Mouse (Mus musculus) heart, postnatal 25 days (tissue): ENCODE measurements around the gene Jsrp1. TPM values are rescaled to one million over a fixed set of nuclear protein-coding genes. Genes with fewer than 3 reads are reported as not detected.
"Not testable (repeated sequence)": the region's sequence is repeated elsewhere in the genome, so short reads cannot be mapped to it uniquely, and the experiment has no call there.

Source experiments
- DNase-seq: peaks from one replicate; pipeline ENCODE4 v3.0.0; 2022; ENCODE audit warnings: low spot score
- intact Hi-C: fragments of 180-260 bp; cut with DNase I; formaldehyde crosslinking; loops from one replicate; pipeline ENCODE4 v1.15.1; 2025
- total RNA-seq, 2 experiments: library from RNA; stranded (reverse); gene quantifications; 2 replicates each; pipeline ENCODE4 v1.2.3; 2021

The Jsrp1 gene
- total RNA-seq, 2 experiments from 2014 or later: 0.48 to 0.81 TPM

DNA sequence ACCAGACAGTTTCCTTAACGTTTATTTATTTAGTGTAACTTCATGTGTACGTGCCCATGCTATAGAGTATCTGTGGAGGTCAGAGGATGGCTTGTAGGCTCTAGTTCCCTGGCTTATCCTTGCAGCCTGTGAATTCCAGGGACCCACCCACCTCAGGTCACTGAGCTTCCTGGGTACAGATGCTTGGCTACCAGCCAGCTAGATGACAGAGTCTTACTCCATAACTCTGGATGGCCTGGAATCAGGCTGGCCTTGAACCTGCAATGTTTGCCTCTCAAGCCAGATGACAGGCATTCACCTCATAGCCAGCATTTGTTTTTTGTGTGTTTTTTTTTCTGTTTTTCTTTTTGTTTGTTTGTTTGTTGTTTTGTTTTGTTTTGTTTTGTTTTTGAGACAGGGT lies 3.9 kb upstream of the Jsrp1 start:
- intact Hi-C loops: loop anchor here (5.0 kb wide), 1 partner anchor 180 kb away; no protein-coding TSS in a partner anchor
- DNase-seq: no peak

DNA sequence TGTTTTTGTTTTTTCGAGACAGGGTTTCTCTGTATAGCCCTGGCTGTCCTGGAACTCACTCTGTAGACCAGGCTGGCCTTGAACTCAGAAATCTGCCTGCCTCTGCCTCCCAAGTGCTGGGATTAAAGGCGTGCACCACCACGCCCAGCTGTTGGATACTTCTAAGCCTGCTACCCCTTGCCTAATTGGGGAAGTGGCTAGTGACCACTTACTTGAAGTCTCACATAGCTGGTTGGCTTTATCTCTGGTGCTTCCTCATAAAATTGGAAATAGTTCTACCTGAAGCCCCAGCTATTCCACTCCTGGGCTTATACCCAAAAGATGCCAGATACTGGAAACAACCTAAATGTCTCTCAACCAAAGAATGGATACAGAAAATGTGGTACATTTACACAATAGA lies 3.0 kb upstream of the Jsrp1 start:
- intact Hi-C loops: loop anchor here (5.0 kb wide), 1 partner anchor 181 kb away; no protein-coding TSS in a partner anchor
- not testable (repeated sequence) for DNase-seq

DNA sequence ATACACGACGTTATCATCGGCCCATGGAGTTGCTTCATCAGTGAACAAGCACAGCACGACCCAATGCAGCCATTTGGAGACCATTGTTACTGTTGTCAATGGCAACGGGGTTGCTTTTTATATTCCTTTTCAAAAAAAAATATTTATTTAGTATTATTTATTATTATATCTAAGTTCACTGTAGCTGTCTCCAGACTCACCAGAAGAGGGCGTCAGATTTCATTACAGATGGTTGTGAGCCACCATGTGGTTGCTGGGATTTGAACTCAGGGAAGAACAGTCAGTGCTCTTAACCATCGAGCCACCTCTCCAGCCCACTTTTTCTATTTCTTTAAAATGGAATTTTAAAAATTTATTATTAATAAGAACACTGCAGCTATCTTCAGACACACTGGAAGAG lies 1.5 kb upstream of the Jsrp1 start:
- DNase-seq: no peak

GRCm38 (mm10) chr10:80812391-80813041 lies 782 bp downstream of the Jsrp1 start:
- no peak for DNase-seq
- intact Hi-C loops: no loop called here

More for the DNA sequence above, 1.5 kb upstream of the Jsrp1 start:
- intact Hi-C loops: loop anchor here (5.0 kb wide), 1 partner anchor 183 kb away; no protein-coding TSS in a partner anchor

DNA sequence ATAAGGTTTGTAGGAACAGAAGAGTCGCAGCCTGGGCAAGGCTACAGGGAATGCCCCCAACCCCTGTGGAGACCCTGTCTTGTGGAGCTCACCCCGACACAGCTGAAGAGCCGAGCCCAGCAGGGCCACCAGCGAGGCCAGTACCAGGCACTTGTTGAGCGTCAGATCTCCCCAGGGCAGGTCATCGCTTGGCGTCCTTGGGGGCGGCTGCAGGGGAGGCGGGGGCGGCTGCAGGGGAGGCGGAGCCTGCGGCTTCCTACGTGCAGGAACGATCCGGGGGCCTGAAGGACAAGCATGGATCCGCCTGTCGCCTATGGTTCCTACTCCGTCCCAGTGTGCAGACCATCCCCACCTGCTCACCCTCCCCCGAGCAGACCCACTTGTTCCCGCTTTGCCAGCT lies 3.2 kb downstream of the Jsrp1 start:
- intact Hi-C loops: no loop called here
- DNase-seq: no peak

DNA sequence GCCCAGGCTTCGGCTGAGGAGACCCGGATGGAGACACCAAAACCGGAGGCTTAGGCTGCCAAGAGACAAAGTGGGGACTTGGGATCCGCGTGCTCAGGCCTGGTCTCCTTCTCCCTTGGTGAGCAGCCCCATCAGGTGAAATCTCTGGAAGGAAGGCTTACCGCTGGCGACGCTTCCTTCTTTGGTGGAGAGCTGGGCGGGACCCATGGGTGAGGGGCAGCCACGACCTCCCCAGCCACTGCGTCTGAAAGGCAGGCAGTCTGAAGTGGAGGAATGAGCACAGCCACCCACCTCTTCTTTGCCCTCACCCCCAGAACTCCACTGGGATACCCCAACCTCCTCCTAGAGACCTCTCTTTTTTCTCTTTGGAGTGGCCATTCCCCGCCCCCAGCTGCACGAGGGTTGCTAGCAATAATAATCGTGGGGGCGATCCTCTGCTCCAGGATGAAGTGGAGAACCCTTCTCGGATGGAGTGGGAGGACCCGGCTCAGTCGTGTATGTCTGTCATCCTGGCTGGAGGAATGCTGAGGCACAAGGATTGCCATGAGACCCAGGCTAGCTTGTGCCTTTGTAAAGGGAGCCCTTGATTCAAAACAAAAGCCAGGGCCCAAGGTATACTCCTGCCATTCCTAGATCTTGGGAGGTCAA lies 4.2 kb downstream of the Jsrp1 start:
- intact Hi-C loops: loop anchor here (5.0 kb wide), 1 partner anchor 62 kb away; no protein-coding TSS in a partner anchor

DNA sequence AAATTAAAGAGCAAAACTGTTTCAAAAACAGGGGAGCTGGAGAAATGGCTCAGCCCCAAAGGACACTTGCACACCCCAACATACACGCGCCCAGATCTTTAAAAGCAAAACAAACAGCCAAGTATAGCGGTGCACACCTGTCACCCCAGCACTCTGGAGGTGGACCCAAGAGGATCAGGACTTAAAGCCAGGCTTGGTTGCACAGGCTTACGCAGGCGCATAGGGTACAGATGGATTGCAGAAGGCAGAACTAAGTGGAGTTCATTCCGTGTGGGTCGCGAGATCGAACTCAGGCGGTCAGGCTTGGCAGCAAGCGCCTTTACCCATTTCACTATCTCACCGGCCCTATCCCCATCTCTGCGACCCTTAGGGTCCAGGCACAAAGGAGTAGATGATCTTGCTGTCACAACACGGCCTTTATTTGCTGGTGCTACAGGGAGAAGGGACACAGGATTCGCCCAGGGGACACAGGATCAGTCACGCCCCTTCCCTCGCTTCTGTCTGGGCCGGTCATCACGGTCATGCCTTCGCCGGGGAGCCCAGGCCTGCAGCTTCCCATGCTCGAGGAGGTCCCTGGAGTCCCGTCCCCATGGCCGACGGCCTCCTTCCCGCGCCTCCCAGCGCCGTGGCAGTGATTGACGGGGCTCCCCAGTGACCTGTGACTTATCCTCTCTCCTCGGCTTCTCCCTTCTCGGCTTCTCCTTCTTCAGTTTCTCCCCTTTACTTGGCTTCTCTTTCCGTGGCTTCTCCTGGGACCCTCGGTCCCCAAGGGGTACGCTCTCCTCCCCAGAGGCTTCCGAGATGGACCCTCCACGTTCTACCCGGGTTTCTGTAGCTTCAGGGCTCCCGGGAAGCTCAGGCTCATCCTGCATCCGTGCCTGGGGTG lies 5.0 kb downstream of the Jsrp1 start:
- intact Hi-C loops: loop anchor here (5.0 kb wide), 1 partner anchor 61 kb away; no protein-coding TSS in a partner anchor
- no peak for DNase-seq

More for the DNA sequence above, 4.2 kb downstream of the Jsrp1 start:
- DNase-seq: no peak

DNA sequence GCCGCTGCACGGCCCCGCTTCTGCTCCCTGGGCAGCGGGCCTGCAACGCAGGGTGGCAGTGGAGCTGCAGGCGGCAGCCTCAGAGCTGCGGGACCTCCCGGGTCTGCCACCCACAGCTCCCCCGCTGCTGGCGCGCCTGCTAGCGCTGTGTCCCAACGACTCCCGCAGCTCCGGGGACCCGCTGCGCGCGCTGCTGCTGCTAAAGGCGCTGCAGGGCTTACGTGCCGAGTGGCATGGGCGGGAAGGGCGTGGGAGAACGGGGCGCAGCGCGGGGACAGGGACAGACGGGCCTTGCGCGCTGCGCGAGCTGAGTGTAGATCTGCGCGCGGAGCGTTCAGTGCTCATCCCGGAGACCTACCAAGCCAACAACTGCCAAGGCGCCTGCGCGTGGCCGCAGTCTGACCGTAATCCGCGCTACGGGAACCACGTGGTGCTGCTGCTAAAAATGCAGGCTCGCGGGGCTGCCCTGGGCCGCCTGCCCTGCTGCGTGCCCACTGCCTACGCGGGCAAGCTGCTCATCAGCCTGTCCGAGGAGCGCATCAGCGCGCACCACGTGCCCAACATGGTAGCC lies 6.2 kb downstream of the Jsrp1 start:
- peak; percentile 54 for DNase-seq
- intact Hi-C loops: loop anchor here (5.0 kb wide), 1 partner anchor 60 kb away; no protein-coding TSS in a partner anchor

GRCm38 (mm10) chr10:80806341-80807056 lies 6.8 kb downstream of the Jsrp1 start:
- no peak for DNase-seq
- intact Hi-C loops: loop anchor here (5.0 kb wide), 1 partner anchor 59 kb away; no protein-coding TSS in a partner anchor

- no peak for DNase-seq
- intact Hi-C loops: loop anchor here (5.0 kb wide), 1 partner anchor 59 kb away; no protein-coding TSS in a partner anchor
These were observed 7.4 kb downstream of the Jsrp1 start for GRCm38 (mm10) chr10:80805925-80806324.

GRCm38 (mm10) chr10:80805322-80805721 lies 8.0 kb downstream of the Jsrp1 start:
- intact Hi-C loops: loop anchor here (5.0 kb wide), 1 partner anchor 58 kb away; no protein-coding TSS in a partner anchor
- DNase-seq: no peak

- intact Hi-C loops: loop anchor here (5.0 kb wide), 1 partner anchor 58 kb away; no protein-coding TSS in a partner anchor
- DNase-seq: no peak
These were observed 8.4 kb downstream of the Jsrp1 start, which contains the start of gene Amh for GRCm38 (mm10) chr10:80804916-80805315. Gene Amh, plus strand, starts transcription at chr10:80805243.

GRCm38 (mm10) chr10:80804340-80804739 lies 9.0 kb downstream of the Jsrp1 start:
- intact Hi-C loops: no loop called here
- DNase-seq: no peak

DNA sequence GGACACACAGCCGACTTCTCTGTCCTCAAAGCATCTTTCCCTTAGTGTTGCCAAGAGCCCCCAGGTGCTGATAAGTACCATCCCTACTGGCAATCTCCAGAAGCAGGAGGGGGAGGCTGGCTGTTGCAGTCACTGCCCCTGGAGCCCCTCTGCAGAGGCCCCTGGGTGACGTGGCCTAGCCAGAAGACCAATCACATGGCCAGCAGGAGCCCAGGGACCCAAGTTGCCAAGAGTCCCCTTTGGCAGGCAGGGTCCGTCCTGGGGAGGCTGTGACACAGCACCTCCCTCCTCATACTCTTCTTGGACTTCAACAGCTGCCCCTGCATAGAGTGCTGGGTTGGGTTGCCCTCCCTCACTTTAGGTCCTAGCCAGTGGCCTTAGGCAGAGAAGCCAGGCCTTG lies 10.3 kb downstream of the Jsrp1 start:
- intact Hi-C loops: no loop called here
- DNase-seq: no peak

GRCm38 (mm10) chr10:80802204-80802912 lies 10.9 kb downstream of the Jsrp1 start:
- no peak for DNase-seq
- intact Hi-C loops: no loop called here

- no peak for DNase-seq
- intact Hi-C loops: loop anchor here (2.0 kb wide), 1 partner anchor 28 kb away; the partner anchor contains the start of gene Oaz1
These were observed 14.2 kb downstream of the Jsrp1 start for GRCm38 (mm10) chr10:80799070-80799566.

DNA sequence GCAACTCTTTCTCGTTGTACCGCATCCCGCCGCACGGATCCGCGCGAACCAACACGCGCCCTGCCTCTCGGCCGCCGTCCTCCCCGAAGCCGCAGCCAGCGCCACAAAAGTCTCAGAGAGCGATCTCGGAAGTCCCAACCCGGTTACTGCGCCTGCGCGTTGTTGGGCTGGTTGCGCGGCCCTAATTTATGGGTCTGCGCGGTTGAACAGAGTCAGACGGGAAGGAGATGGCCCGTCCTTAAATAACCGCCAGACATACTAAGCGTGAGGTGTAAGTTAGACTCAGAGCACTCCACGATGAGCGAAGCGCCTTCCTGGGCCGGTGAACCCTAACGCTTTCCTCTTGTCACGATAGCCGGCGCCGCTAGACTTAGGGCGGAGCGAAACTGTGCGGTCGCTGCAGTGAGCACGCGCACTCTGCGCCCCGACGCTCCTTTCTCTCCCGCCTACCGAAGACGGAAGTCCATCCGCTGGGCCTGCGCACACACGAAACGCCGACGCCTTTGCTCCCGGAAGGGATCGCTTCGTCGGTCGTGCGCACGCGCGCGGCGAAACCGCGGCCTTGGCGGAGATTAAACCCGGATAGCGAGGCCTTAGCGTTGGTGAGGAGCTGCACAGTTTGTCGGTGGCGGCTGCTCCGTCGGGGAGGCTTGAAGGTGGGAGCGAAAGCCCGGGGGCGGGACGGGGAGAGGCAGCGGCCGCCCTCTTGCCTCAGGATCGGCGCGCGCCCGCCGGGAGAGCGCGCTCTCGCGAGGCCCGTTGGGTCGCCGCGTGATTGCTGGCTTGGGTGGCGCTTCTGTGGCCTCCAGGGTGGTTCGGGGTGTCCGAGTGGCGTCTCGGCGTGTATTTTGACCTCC lies 14.9 kb downstream of the Jsrp1 start, which contains the start of the genes Sf3a2 and Plekhj1:
Sf3a2 (plus strand) TSS at position 49 of the 857 bp plus-strand sequence.
Plekhj1 (minus strand) TSS at position 477 of the 857 bp plus-strand sequence.
- DNase-seq: peak; percentile 91
- intact Hi-C loops: loop anchor here (2.0 kb wide), 1 partner anchor 28 kb away; the partner anchor contains the start of gene Oaz1
